Mouse (Mus musculus) heart, postnatal 10 days (tissue): ENCODE measurements around the gene Nsmce1. TPM values are rescaled to one million over a fixed set of nuclear protein-coding genes. Genes with fewer than 3 reads are reported as not detected.

ENCODE experiments used
- DNase-seq, 2 experiments: peaks; one replicate each; pipeline ENCODE4 v3.0.0; 2021
- intact Hi-C: fragments of 180-260 bp; cut with DNase I; formaldehyde crosslinking; loops from one replicate; pipeline ENCODE4 v1.15.1; 2025
- total RNA-seq, 2 experiments: library from RNA; stranded (reverse); gene quantifications; 2 replicates each; pipeline ENCODE4 v1.2.3; 2021

The Nsmce1 gene
- total RNA-seq: 10 to 100 TPM; 43.6 to 45.8 TPM

DNA sequence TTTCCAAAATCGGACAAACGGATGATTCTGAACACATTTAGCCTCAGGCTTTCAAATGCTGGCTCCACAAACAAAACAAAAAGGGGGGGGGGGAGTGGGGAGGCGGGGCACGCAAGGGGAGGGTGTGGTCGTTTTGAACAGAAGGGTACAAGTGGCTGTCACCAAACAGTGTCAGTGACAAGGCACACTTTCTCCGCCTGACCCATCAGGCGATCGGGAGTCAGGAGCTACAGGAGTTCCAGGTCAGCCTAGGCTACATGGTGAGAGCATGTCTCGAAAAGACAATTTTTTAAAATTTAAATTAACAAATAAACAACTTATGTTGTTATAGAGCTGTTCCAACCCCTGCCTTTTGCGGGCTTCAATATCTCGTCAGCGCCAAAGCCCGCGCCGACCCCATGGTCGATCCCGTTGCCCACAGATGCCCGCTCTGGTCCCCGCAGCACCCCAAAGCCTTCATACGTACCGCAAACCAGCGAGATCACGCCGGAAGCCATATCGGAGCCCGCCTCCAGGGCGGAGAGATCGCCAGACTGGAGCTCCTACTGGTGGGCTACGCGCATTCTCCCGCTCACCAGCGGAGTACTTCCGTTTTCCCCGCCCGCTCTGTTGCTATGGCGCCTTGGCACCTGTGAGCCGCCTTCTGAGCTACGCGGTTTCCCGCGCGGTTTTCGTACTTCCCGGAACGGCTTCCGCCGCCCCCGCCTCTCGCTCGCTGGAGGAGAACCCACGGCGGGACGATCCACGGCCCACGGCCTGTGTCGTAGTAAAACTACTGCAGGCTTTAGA, at the start of gene Nsmce1:
Gene Nsmce1 (minus strand): TSS at position 650 of the 789 bp plus-strand sequence.
- intact Hi-C loops: loop anchor here (2.0 kb wide), 1 partner anchor 62 kb away; the partner anchor contains the start of gene Il4ra
- DNase-seq: peak; percentile 97

DNA sequence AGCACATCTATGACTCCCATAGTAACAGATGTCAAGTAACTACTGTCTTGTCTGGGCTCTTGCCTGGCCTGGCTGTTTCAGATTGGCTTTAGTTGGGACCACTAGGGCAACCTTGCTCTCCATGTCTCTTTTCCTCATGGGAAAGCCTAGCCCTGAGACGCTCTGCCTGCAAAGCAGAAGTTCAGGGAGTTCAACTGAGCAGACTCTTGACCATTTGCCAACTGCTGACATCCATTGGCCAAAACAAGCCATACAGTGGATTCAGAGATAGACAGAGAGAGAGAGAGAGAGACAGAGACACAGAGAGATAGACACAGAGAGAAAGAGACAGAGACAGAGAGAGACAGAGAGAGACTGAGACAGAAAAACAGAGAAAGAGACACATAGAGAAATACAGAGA, 49.6 kb upstream of the Nsmce1 start:
- DNase-seq: no peak
- intact Hi-C loops: loop anchor here (2.0 kb wide), 1 partner anchor 14 kb away; no protein-coding TSS in a partner anchor

- no peak for DNase-seq
- intact Hi-C loops: no loop called here
Observed at GRCm38 (mm10) chr7:125539351-125539750, 48.0 kb upstream of the Nsmce1 start.

DNA sequence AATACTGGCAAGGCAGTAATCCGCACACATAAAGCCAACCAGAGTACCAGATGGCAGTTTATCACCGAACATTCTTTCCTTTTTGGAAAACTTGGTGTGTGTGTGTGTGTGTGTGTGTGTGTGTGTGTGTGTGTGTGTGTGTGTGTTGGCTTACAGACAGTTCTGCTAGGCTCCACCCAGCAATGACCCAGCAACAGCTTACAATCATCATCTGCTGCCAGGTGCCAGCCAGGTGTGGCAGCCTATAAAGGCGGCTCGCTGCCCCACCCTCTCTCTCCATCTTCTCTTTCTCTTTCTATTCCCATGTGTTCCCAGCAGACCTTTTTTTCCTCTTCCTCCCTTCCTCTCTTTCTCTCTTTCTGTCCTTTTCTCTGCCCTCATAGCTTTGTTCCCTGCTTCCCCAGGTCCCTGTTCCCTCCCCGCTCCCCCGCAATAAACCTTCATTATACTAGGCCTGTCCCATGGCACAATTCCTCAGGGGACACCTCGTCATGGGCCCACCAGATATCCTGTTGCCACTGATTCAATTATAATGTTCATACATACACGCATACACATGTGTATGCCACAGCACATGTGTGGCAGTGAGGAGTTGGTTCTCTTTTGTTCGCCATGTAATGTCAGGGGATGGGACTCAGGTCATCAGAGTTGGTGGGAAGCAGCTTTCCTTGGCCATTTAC, 36.6 kb upstream of the Nsmce1 start:
- DNase-seq: no peak
- intact Hi-C loops: loop anchor here (2.0 kb wide), 1 partner anchor 13 kb away; no protein-coding TSS in a partner anchor

- no peak for DNase-seq
- intact Hi-C loops: loop anchor here (2.0 kb wide), 1 partner anchor 14 kb away; no protein-coding TSS in a partner anchor
Observed at GRCm38 (mm10) chr7:125527186-125527585, 35.8 kb upstream of the Nsmce1 start.

DNA sequence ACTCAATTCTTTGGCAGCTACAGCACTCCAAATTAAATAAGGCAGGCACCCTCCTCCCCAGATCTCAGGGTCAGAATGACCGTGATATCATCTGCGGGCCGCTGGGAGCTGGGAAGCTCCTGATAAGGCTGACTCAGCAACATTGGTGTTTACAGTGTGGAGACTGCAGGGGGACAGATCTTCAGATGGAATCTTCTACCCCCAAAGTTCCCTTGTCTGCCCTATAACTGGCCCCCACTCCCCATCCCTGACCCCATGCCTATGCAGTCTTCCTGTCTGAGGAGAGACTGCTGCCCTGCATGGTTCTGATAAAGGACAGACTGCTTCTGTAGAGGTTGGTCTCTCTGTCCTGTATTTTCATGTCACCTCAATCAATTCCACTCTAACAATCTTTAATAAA, 31.7 kb upstream of the Nsmce1 start:
- no peak for DNase-seq
- intact Hi-C loops: no loop called here

DNA sequence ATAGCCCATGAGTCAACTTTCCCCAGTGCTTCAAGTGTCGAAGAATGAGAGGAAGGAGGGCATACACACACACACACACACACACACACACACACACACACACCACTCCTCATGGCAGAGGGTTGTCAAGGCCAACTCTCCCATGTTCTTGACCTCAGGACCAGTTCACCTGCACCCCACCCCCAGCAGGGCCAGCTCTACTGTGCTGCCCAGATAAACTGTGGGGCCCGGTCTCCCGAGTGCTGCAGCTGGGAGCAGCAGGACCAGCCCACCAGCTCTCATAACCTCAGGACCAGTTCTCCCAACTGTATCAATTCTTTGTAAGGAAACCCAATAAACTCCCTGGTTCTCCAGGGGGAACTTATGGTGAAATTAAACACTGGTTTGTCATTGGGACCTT, 28.3 kb upstream of the Nsmce1 start:
- DNase-seq: no peak
- intact Hi-C loops: no loop called here

DNA sequence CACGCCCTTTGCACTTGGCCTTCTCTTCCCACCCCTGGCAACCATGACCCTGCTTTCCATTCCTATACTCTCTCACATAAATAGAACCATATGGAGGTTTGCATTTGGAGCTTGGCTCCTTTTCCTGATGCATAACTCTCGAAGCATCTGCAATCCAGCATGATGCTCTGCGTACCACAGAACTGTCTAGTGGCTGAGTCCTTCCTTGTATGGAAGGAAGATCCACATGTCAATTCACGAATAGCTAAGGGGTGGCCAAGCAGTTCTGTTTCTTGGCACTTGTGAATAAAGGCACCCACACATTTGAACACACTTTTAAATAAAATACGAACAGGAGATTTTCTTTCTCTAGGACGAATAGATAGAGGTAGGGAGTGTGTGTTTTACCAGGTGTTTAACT, 26.1 kb upstream of the Nsmce1 start:
- no peak for DNase-seq
- intact Hi-C loops: no loop called here

DNA sequence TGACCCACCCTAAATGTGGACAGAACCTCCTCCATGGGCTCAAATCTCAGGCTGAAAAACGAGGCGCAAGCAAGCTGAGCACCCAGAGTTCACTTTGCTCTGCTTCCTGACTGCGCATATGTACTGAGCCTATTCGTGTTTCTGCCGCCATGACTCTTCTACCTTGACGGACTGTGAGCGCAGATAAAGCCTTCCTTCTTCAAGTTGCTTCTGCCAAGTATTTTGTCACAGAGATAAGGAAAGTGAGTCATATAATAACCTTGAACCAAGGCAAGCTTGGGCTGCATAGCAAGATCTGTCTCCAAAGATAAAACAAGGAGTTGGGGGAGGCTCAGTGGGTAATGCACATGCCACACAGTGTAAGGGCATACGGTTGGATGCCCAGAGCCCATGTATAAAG, 25.3 kb upstream of the Nsmce1 start:
- intact Hi-C loops: no loop called here
- no peak for DNase-seq

DNA sequence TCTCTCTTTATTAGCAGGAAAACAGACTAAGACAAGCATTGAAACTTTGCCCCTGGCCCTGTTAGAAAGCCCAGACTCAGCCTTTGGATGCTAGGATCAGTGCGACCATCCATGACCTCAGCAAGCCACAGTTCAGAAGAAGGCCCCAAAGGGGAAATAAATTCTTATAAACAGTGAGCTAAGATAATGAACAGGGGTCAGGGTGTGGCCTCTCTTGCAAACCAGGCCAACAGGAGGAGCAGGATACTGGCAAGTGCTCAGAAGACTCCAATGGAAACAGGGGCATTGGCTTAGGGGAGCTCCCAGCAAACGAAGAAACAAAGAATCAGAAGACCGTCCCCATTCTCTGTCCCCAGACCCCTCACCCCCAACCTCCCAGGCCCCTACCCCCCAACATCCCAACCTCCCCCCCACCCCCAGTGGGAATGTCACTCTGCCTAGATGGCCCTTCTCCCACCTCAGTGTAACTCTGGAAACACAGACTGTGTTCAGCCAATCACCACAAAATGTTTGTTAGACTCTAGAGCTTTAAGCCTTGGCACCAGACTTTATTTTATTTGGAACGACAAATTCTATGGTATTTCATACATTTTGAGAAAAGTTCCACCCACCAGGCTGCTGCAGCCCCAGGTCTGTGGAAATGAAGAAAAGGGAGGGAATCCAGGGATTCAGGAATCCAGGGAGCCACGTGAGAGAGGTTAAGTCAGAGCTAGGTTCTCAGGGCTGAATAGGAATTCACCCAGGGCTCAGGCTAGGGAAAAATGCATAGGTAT, 23.9 kb upstream of the Nsmce1 start:
- intact Hi-C loops: no loop called here
- no peak for DNase-seq

DNA sequence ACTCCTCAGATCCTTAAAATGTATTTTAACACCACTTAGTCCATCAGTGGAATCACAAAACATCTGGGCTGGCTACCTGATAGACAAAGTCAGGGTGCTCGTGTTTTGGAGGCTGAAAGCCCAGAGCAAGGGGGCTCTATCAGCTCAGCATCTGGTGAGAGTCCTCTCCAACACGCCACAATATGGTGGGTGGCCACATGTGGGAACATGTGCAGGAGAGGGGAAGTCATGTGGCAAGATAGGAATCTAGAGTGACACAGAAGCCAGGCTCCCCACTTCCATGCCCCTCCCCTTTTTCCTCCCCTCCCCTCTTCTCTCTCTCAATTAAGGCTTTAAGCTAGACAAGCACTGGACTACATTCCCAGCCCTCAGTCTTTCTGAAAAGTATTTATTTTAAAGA, 20.5 kb upstream of the Nsmce1 start:
- no peak for DNase-seq
- intact Hi-C loops: no loop called here

- intact Hi-C loops: no loop called here
- no peak for DNase-seq
Observed at GRCm38 (mm10) chr7:125511432-125511831, 20.0 kb upstream of the Nsmce1 start.

- intact Hi-C loops: no loop called here
- no peak for DNase-seq
Observed at GRCm38 (mm10) chr7:125507279-125507678, 15.9 kb upstream of the Nsmce1 start.

- no peak for DNase-seq
- intact Hi-C loops: no loop called here
Observed at GRCm38 (mm10) chr7:125505568-125505967, 14.2 kb upstream of the Nsmce1 start.

DNA sequence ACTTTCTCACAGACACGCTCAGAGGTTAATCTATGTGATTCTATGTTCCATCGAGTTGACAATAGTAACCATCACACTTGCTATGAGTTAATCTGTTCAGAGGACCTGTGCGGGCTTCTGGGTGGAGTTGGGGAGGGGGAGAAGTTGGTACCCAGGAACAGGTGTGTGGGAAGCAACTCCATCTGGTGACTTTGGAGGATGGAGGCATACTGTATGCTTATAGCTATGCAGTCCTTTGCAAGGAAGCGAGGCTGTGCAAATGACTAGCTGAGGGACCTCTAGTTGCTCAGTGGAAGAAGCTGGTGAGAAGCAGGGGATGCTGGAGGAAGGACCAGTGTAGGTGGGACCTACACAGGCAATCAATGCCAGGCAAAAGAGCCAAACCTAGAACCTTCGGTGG, 13.2 kb upstream of the Nsmce1 start:
- intact Hi-C loops: no loop called here
- no peak for DNase-seq

DNA sequence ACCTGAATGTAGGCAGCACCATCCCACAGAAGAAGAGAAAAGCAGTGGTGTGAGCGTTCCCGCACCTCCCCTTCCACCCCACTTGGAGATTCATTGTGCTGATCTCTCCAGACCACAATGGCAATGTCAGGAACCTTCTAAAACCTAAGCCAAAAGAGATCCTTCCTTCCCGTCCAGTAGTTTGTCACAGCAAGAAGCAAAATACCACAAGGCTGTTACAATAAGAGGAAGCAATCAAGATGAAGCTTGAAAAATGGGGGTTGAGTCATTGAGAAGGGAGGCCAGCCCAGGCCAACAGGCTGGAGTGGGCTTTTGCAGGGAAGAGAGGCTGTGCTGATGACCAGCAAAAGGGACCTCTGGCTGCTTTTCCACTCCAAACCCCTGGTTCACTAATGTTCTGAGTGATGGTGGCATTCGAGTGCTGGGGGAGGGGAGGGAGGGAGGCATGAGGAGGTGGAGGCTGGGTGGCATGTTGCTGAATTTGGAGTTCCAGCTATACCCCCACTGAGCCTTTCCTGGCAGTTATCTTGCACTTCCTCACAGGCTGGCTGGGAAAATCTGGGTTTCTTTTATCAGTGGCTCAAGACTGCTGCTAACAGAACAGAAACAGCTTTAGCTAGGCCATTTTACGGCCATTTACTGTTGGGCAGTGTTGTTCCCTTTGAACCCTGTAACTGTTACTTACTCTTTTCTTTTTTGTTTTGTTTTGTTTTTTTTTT, 12.1 kb upstream of the Nsmce1 start:
- DNase-seq: no peak
- intact Hi-C loops: no loop called here

DNA sequence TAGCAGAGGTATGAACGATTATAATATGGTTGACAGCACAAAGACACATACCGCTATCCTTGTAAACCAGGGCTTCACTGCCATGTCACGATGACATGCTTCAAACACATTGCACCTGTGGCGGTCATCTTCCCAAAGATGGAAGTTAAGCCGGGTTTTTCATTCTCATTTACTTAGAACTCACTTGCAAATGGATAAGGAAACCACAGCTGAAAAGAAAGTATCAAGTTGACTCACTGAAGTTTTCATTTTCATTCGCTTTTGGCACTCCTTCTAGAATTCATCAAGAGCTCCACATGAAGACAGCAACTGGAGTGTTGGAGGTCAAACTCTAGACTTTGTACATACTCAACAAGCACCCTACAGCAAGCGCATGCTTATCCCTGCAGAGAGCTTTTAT, 9.5 kb upstream of the Nsmce1 start:
- DNase-seq: no peak
- intact Hi-C loops: no loop called here

DNA sequence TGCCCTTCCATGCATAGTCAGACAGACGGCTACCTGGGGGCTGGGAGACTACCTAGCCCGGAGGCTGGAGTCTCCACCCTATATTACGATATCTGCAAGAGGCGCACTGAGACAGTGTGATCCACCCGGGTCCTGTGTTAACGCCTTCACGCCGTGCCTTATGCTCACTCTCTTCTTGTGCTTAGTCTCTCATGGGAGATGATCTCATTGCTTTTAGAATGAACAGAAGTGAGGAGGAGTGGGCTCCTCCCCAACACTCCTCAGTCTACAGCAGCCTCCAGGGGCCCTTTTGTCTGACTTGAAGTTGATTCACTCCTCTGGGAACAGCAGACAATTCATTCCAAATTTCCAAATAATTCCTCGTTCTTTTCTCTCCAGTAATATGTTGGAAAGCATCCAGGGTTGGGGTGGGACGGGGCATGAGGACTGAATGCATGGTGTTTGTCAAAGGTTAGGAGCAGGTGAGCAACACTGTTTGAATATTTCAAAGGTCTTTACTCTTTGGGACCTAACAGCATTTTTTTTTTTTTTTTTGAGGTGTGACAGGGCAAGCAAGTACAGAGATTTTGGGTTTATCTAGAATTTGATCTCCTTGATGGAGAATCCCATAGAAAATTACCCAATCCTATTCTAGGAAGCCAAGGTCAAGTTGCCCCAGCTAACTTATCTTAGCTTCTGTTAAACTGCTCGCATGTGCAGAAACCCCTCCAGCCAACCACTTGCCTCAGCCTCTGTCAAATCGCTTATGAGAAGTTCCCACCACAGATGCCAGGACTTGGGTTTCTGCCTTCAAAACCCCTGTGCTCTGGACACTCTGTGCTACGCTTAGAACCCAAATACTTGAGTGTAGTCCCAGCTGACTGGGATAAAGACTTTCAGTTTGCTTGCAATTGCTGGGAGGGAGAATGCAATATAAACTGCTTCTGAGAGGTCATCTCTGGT, 8.8 kb upstream of the Nsmce1 start:
- peak in 1 of 2 experiments; percentile 37 for DNase-seq

GRCm38 (mm10) chr7:125495864-125496440, 4.6 kb upstream of the Nsmce1 start:
- DNase-seq: no peak
- intact Hi-C loops: no loop called here

More for the DNA sequence above, 8.8 kb upstream of the Nsmce1 start:
- intact Hi-C loops: no loop called here
